Mouse (Mus musculus) A20 (cell line): ENCODE measurements around the gene Plekhm1.
A peak's percentile ranks its signal among the peaks of the same experiment; 100 is the strongest.
"Not testable (repeated sequence)": the region's sequence is repeated elsewhere in the genome, so short reads cannot be mapped to it uniquely, and the experiment has no call there.

Experiments
- DNase-seq: peaks from one replicate; pipeline ENCODE4 v3.0.0-alpha.2; 2011; ENCODE audit warnings: low read depth, low spot score

Plekhm1 gene

GRCm38 (mm10) chr11:103340130-103340529 is 72.4 kb downstream of the Plekhm1 start:
- no peak for DNase-seq

GRCm38 (mm10) chr11:103339414-103340119 is 72.9 kb downstream of the Plekhm1 start:
- no peak for DNase-seq

- DNase-seq: no peak
These were observed 73.8 kb downstream of the Plekhm1 start for GRCm38 (mm10) chr11:103338671-103339070.

- DNase-seq: no peak
These were observed 74.4 kb downstream of the Plekhm1 start for GRCm38 (mm10) chr11:103338119-103338518.

- DNase-seq: no peak
These were observed 75.3 kb downstream of the Plekhm1 start for GRCm38 (mm10) chr11:103337180-103337579.

GRCm38 (mm10) chr11:103335561-103335960 is 76.9 kb downstream of the Plekhm1 start:
- no peak for DNase-seq

- DNase-seq: no peak
These were observed 77.6 kb downstream of the Plekhm1 start for GRCm38 (mm10) chr11:103334925-103335324.

GRCm38 (mm10) chr11:103333719-103334398 is 78.6 kb downstream of the Plekhm1 start:
- DNase-seq: no peak

GRCm38 (mm10) chr11:103332890-103333651 is 79.4 kb downstream of the Plekhm1 start:
- no peak for DNase-seq

- peak; percentile 87 for DNase-seq
These were observed 80.1 kb downstream of the Plekhm1 start for GRCm38 (mm10) chr11:103332186-103332889.

- no peak for DNase-seq
These were observed 80.8 kb downstream of the Plekhm1 start for GRCm38 (mm10) chr11:103331502-103332185.

- no peak for DNase-seq
These were observed 81.7 kb downstream of the Plekhm1 start for GRCm38 (mm10) chr11:103330651-103331319.

GRCm38 (mm10) chr11:103326950-103327349 is 85.5 kb downstream of the Plekhm1 start:
- peak; percentile 75 for DNase-seq

GRCm38 (mm10) chr11:103325172-103325571 is 87.3 kb downstream of the Plekhm1 start:
- DNase-seq: peak; percentile 69

GRCm38 (mm10) chr11:103324723-103325122 is 87.8 kb downstream of the Plekhm1 start:
- DNase-seq: no peak

- not testable (repeated sequence) for DNase-seq
These were observed 89.7 kb downstream of the Plekhm1 start for GRCm38 (mm10) chr11:103322832-103323231.

- no peak for DNase-seq
These were observed 91.8 kb downstream of the Plekhm1 start for GRCm38 (mm10) chr11:103320646-103321045.

GRCm38 (mm10) chr11:103320196-103320595 is 92.3 kb downstream of the Plekhm1 start:
- no peak for DNase-seq

- no peak for DNase-seq
These were observed 94.4 kb downstream of the Plekhm1 start for GRCm38 (mm10) chr11:103318042-103318441.

- DNase-seq: peak; percentile 36
These were observed 97.1 kb downstream of the Plekhm1 start for GRCm38 (mm10) chr11:103315379-103315778.
